Mouse (Mus musculus): ENCODE measurements at regions not wholly inside any gene's neighbourhood (a gene's known extent, or its start where the extent isn't known, plus 50 kb on each side); places are given as distances from the start of the nearest gene placed in this dataset.
A peak's percentile ranks its signal among the peaks of the same experiment; 100 is the strongest.

- no peak for DNase-seq
Measured at GRCm38 (mm10) chr13:5229476-5229875, 620.5 kb upstream of the Akr1e1 start.

- no peak for DNase-seq
Measured at GRCm38 (mm10) chr13:5234232-5234631, 625.3 kb upstream of the Akr1e1 start.

DNA sequence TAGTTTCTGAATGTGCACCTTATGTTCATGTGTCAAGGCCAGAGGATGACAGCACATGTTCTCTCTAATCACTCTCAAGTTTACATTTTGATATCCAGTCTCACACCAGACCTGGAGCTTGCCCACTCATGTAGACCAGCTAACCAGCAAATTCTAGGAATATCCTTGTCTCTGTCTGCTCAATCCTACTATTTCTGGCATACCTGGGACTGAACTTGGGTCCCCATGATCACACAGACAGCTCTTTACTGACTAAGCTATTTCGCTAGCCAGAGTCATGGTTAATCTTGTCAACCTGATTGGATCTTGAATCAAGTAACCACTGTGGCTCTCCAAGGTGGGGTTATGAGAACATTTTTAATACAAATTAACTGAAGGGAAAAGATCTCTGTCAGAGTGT, 625.9 kb upstream of the Klf6 start:
- no peak for DNase-seq

- peak in 1 of 2 experiments; percentile 13 for DNase-seq
Measured at GRCm38 (mm10) chr13:5240541-5240940, 620.7 kb upstream of the Klf6 start.

DNA sequence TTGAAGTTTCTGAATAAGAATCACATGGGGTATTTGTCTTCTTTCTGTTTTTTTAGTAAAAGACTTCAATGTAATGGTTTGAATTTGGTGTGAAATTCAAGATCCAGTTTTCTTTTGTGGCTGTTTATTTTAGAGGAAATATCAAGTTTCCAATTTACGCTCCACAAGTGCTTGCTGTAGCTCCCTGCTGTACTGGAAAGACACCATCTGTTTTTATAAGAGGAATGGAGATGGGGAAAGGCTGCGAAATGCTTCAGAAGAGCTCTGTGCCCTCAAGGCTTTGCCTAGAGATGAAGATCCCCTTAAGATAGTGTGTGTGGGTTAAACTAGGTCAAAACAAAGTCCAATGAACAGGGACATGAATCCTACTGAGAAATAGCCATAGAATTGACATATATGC, 618.5 kb upstream of the Klf6 start:
- DNase-seq = no peak

GRCm38 (mm10) chr13:5248671-5249391, 612.5 kb upstream of the Klf6 start:
- peak in 1 of 2 experiments; percentile 18 for DNase-seq

GRCm38 (mm10) chr13:5257891-5258660, 603.2 kb upstream of the Klf6 start:
- DNase-seq = peak; percentile 4 to 15

- peak in 1 of 2 experiments; percentile 45 for DNase-seq
Measured at GRCm38 (mm10) chr13:5259760-5260159, 601.5 kb upstream of the Klf6 start.

GRCm38 (mm10) chr13:5272506-5273192, 588.6 kb upstream of the Klf6 start:
- peak in 1 of 2 experiments; percentile 6 for DNase-seq

GRCm38 (mm10) chr13:5276564-5276963, 584.7 kb upstream of the Klf6 start:
- DNase-seq = peak; percentile 21 to 48

- no peak for DNase-seq
Measured at GRCm38 (mm10) chr13:5289753-5290449, 571.4 kb upstream of the Klf6 start.

DNA sequence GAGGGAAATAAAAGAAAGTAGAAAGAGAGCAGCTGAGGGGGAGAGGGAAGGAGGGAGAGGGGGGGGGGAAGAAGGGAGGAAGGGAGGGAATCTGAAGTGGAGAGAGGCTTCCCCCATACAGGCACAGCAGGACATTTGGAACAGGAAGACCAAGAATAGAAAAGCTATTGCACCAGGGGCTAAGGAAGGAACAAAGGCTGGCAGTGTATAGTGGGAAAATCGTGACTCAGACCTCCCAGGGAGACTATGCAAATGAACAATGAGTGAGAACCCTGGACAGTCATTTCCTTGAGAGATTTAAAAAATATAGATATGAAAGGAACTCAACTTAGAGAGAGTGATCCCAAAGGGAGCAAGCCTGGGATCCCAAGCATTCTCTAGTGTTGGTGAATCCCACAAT, 559.1 kb upstream of the Klf6 start:
- peak; percentile 26 to 57 for DNase-seq

- DNase-seq = no peak
Measured at GRCm38 (mm10) chr13:5306688-5307087, 554.6 kb upstream of the Klf6 start.

DNA sequence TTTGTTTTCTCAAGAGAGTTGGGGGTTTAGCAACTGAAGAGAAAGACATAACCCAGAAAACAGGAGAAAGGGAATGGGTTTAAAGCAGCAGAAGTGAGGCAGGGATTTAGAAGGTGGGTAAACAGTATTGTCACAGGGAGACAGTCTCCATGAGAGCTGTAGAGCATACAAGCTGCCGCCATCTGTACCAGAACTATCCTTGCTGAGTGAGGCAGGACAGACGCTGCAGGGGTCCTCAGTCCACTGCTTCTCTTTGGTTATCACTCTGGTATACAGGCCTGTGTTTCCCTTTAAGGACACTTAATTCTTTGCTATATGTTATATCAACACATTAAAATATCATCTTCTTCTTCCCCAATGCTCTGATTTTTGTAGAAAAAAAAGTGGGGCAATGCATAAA, 548.0 kb upstream of the Klf6 start:
- DNase-seq = no peak

GRCm38 (mm10) chr13:5315011-5315410, 546.3 kb upstream of the Klf6 start:
- DNase-seq = peak; percentile 25 to 64

- no peak for DNase-seq
Measured at GRCm38 (mm10) chr13:5317941-5318856, 543.1 kb upstream of the Klf6 start.

- peak; percentile 42 to 50 for DNase-seq
Measured at GRCm38 (mm10) chr13:5345712-5346111, 515.6 kb upstream of the Klf6 start.

- DNase-seq = peak; percentile 56 to 63
Measured at GRCm38 (mm10) chr13:5347503-5348469, 513.5 kb upstream of the Klf6 start.

DNA sequence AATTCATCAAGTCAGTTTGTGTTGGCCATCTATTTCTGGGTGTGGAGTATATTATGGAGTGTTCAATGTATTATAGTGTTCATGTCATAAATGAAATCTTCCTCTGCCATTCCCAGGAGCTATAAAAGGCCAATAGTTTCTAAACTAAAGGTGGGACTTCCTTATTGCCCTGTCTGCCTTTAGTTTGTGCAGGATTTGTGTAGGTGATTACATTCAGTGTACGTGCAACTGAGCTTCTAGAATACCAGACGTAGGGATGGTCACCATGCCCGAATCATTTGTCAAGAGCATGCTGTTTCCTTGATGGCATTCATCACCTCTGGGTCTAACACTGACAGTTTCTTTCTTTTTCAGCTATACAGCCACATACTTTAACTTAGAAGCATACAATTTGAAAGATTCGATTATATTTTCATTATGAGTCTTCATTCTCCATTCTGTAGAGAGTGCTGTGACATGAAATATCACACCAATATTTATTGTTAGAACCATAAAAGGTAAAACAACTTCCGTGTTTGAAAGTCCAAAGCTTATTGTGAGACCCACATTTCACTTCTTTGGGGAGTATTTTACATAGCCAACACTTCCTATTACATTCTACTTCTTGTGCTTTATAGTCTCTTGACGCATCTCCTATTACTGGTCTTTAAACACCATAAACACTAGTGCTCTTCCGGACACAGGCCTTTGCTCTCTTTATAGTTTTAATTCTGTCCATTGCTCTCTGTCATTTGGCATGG, 494.1 kb upstream of the Klf6 start:
- DNase-seq = no peak

Data from heart, adult 18-20 months (tissue).